Mouse (Mus musculus): ENCODE measurements around the gene Olfr1049.
"Not testable (repeated sequence)": the region's sequence is repeated elsewhere in the genome, so short reads cannot be mapped to it uniquely, and the experiment has no call there.

Gene Olfr1049

GRCm38 (mm10) chr2:86258228-86258627 lies at the start of gene Olfr1049:
Olfr1049 (minus strand) TSS chr2:86258328.
- DNase-seq (ENCODE audit: low spot score) = not testable (repeated sequence)

- DNase-seq (ENCODE audit: low spot score) = no peak
These were observed 34.0 kb upstream of the Olfr1049 start, which contains the start of gene Olfr1052 for GRCm38 (mm10) chr2:86292155-86292554. Olfr1052 (plus strand) TSS chr2:86292455.

- DNase-seq (ENCODE audit: low spot score) = not testable (repeated sequence)
These were observed 20.9 kb upstream of the Olfr1049 start, which contains the start of gene Olfr1051 for GRCm38 (mm10) chr2:86278988-86279387. Olfr1051 (minus strand) TSS chr2:86279088.

GRCm38 (mm10) chr2:86240189-86240588 lies 17.9 kb downstream of the Olfr1049 start, which contains the start of gene Olfr1048:
Olfr1048 (minus strand) TSS chr2:86240289.
- no peak for DNase-seq (ENCODE audit: low spot score)

GRCm38 (mm10) chr2:86231301-86231700 lies 26.8 kb downstream of the Olfr1049 start, which contains the start of gene Olfr1047:
Olfr1047 (minus strand) TSS chr2:86231401.
- no peak for DNase-seq (ENCODE audit: low spot score)

- DNase-seq (ENCODE audit: low spot score) = no peak
These were observed 38.9 kb downstream of the Olfr1049 start, which contains the start of gene Olfr1046 for GRCm38 (mm10) chr2:86219214-86219613. Olfr1046 (minus strand) TSS chr2:86219314.

Data from embryo, embryonic 10.5 days (tissue).